In genomic region chr10:39612131-39612530, GRCm38 (mm10) we compare ENCODE assay signal across 9 mouse cellular contexts. TPM values are rescaled to one million over a fixed set of nuclear protein-coding genes. Genes with fewer than 3 reads are reported as not detected.
DNase-seq lines count a peak whose midpoint lies in the region; ATAC-seq and TF ChIP-seq lines count a peak whose summit lies in the region.
"Had no signal": no experiment of that assay in that cellular context is flagged by ENCODE, and none has a peak within 500 bp of the region (broad histone marks: within the 10 kb centered on the region; RNA-seq: fewer than 3 reads in every experiment).

No protein-coding gene starts in this region.

- no peak for ATAC-seq in kidney, embryonic 15.5 days (replicated peaks; ENCODE audit: low FRiP score)
- ATAC-seq in hindbrain, embryonic 12.5 days (ENCODE audit: low FRiP score), result no peak
- ATAC-seq in megakaryocyte-erythroid progenitor cell, adult 5-6 weeks (replicated peaks; ENCODE audit: low FRiP score, low TSS enrichment, poor library complexity, severe bottlenecking), result no peak

- WGBS in kidney, embryonic 15.5 days, result 45% methylated on average over 2 of the region's 2 CpGs
- WGBS in embryonic facial prominence, embryonic 10.5 days, result 76% methylated on average over 2 of the region's 2 CpGs
- 78% methylated on average over 2 of the region's 2 CpGs for WGBS in limb, embryonic 10.5 days
- WGBS in thymus, adult 2 months, result 71% methylated on average over 2 of the region's 2 CpGs
- WGBS in hindbrain, embryonic 12.5 days, result 79% methylated on average over 2 of the region's 2 CpGs

- peaks cover 6% of the 10 kb centered on the region; the same call in 1 of the 2 replicates for H3K36me3 ChIP-seq in kidney, embryonic 15.5 days
- no peaks in the 10 kb centered on the region for H3K36me3 ChIP-seq in embryonic facial prominence, embryonic 10.5 days (replicated peaks)
- H3K36me3 ChIP-seq in limb, embryonic 10.5 days, result no peaks in the 10 kb centered on the region
- no peaks in the 10 kb centered on the region for H3K36me3 ChIP-seq in thymus, adult 2 months (ENCODE audit: control insufficient read depth, insufficient read depth, low read length)
- H3K36me3 ChIP-seq in hindbrain, embryonic 12.5 days, result no peaks in the 10 kb centered on the region

- no peak overlapping the region for H3K9ac ChIP-seq in kidney, embryonic 15.5 days
- no peak overlapping the region for H3K9ac ChIP-seq in hindbrain, embryonic 12.5 days

- H3K9me3 ChIP-seq in kidney, embryonic 15.5 days (replicated peaks), result 0 out of 2 replicates have a peak, but pooled peaks cover 3% of the 10 kb centered on the region
- H3K9me3 ChIP-seq in embryonic facial prominence, embryonic 10.5 days, result peaks cover 6% of the 10 kb centered on the region; the same call in 1 of the 2 replicates
- H3K9me3 ChIP-seq in limb, embryonic 10.5 days (replicated peaks), result no peaks in the 10 kb centered on the region
- H3K9me3 ChIP-seq in hindbrain, embryonic 12.5 days (replicated peaks), result 0 out of 2 replicates have a peak, but pooled peaks cover 2% of the 10 kb centered on the region

- peaks cover 55% of the 10 kb centered on the region for H3K4me1 ChIP-seq in kidney, embryonic 15.5 days
- peaks cover 51% of the 10 kb centered on the region for H3K4me1 ChIP-seq in embryonic facial prominence, embryonic 10.5 days
- peaks cover 49% of the 10 kb centered on the region for H3K4me1 ChIP-seq in limb, embryonic 10.5 days
- H3K4me1 ChIP-seq in thymus, adult 2 months (replicated peaks; ENCODE audit: control insufficient read depth, insufficient read depth, low read length), result peaks cover 13% of the 10 kb centered on the region
- peaks cover 25% of the 10 kb centered on the region for H3K4me1 ChIP-seq in hindbrain, embryonic 12.5 days

- DNase-seq in kidney, postnatal 25 days, result no peak
- peak; percentile 36 for DNase-seq in A20 (ENCODE audit: low read depth, low spot score)
- no peak for DNase-seq in embryonic facial prominence, embryonic 10.5 days (ENCODE audit: low spot score)
- DNase-seq in limb, embryonic 10.5 days (ENCODE audit: low spot score), result no peak
- DNase-seq in thymus, adult 2 months, result no peak
- DNase-seq: cerebellum, postnatal 25 days had no signal

- H3K4me3 ChIP-seq in kidney, embryonic 15.5 days (replicated peaks), result no peak overlapping the region
- H3K4me3 ChIP-seq in embryonic facial prominence, embryonic 10.5 days, result no peak overlapping the region
- no peak overlapping the region for H3K4me3 ChIP-seq in limb, embryonic 10.5 days
- H3K4me3 ChIP-seq in thymus, adult 2 months (ENCODE audit: control insufficient read depth, insufficient read depth, low read length), result no peak overlapping the region
- H3K4me3 ChIP-seq in hindbrain, embryonic 12.5 days, result no peak overlapping the region

- no peaks in the 10 kb centered on the region for H3K27me3 ChIP-seq in kidney, embryonic 15.5 days
- H3K27me3 ChIP-seq in embryonic facial prominence, embryonic 10.5 days (replicated peaks; ENCODE audit: low read depth, poor library complexity, severe bottlenecking), result no peaks in the 10 kb centered on the region
- no peaks in the 10 kb centered on the region for H3K27me3 ChIP-seq in limb, embryonic 10.5 days (ENCODE audit: low read depth, poor library complexity, severe bottlenecking)
- H3K27me3 ChIP-seq in thymus, adult 2 months (ENCODE audit: control insufficient read depth, insufficient read depth, low read length), result no peaks in the 10 kb centered on the region
- H3K27me3 ChIP-seq in hindbrain, embryonic 12.5 days, result no peaks in the 10 kb centered on the region

- H3K27ac ChIP-seq in kidney, embryonic 15.5 days, result peak overlapping the region; percentile 97
- H3K27ac ChIP-seq in embryonic facial prominence, embryonic 10.5 days (replicated peaks), result peak overlapping the region; percentile 90; the same call in 1 of the 2 replicates
- peak overlapping the region; percentile 88; the same call in 1 of the 2 replicates for H3K27ac ChIP-seq in limb, embryonic 10.5 days
- H3K27ac ChIP-seq in thymus, adult 2 months (ENCODE audit: control insufficient read depth, insufficient read depth, low read length), result no peak overlapping the region
- H3K27ac ChIP-seq in hindbrain, embryonic 12.5 days, result no peak overlapping the region

- TF ChIP-seq CTCF in thymus, adult 2 months (IDR thresholded peaks at IDR 0.05; ENCODE audit: borderline replicate concordance, control insufficient read depth, extremely low read depth, insufficient read depth, low read length, poor library complexity), result no peak

- peak overlapping the region; percentile 64 for H3K4me2 ChIP-seq in kidney, embryonic 15.5 days
- no peak overlapping the region for H3K4me2 ChIP-seq in hindbrain, embryonic 12.5 days (replicated peaks)

- TF ChIP-seq POLR2A in thymus, adult 2 months (IDR thresholded peaks at IDR 0.05; ENCODE audit: control insufficient read depth, extremely low read depth, insufficient read depth, low read length, poor library complexity), result no peak

RNA-seq across cellular contexts. Expression of gene Traf3ip2, which starts 0.6 kb away (rescaled TPM):
- 15.9 and 18.5 TPM in 2 replicates for polyA plus RNA-seq in kidney, embryonic 15.5 days (2015; fragmentation: Nextera tagmentation; extraction: Ambion mirVana)
- polyA plus RNA-seq in embryonic facial prominence, embryonic 10.5 days (2016; fragmentation: Nextera tagmentation; extraction: Ambion mirVana), result 12.9 and 14.8 TPM in 2 replicates
- polyA plus RNA-seq in limb, embryonic 10.5 days (2016; fragmentation: Nextera tagmentation; extraction: Ambion mirVana), result 7.2 and 8.7 TPM in 2 replicates
- polyA plus RNA-seq in thymus, adult 2 months (2012; rRNA removed), result 20.4 and 21.3 TPM in 2 replicates
- polyA plus RNA-seq in hindbrain, embryonic 12.5 days (2016; fragmentation: Nextera tagmentation; extraction: Ambion mirVana), result 5.8 and 7.0 TPM in 2 replicates
- 1.9 and 4.2 TPM in 2 replicates for total RNA-seq in megakaryocyte-erythroid progenitor cell, adult 5-6 weeks (2014; fragmentation: Nextera tagmentation)
- 0.42 and 0.80 TPM in 2 replicates for total RNA-seq in megakaryocyte-erythroid progenitor cell, adult 5-6 weeks (2017)

Comparison
In these comparisons a context has a peak if more than half of its experiments do, and no peak if none do; other contexts are left out.
1. H3K27ac ChIP-seq: peak in kidney, embryonic 15.5 days (single experiment), embryonic facial prominence, embryonic 10.5 days (single experiment) and limb, embryonic 10.5 days (single experiment); none in thymus, adult 2 months (single experiment) and hindbrain, embryonic 12.5 days (single experiment).